Mouse (Mus musculus): ENCODE measurements around the gene Rps8. TPM values are rescaled to one million over a fixed set of nuclear protein-coding genes. Genes with fewer than 3 reads are reported as not detected.

Rps8 gene
- total and polyA plus RNA-seq, 3 experiments = 1,132 to 5,186 (median 1,156) TPM

DNA sequence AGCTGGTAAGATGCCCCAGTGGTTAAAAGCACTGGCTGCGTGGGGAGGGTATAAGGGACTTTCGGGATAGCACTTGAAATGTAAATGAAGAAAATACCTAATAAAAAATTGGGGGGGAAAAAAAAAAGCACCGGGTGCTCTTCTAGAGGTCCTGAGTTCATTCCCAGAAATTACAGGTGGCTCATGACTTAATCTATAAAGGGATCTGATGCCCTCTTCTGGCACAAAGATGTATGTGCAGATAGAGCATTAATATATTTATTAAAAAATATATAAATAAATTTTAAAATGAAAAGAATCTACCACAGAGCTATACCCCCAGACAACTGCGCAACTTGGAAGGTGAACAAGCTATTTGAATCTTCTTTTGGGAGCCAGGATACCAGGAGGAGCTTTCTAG lies 15.4 kb downstream of the Rps8 start:
- no peaks in the 10 kb centered on the region for H3K27me3 ChIP-seq (ENCODE audit: control insufficient read depth in 1 of 2, insufficient read depth in 2 of 2, low read length in 2 of 2)
- peak; percentile 44 for DNase-seq (ENCODE audit: low read depth, low spot score)
- H3K36me3 ChIP-seq (ENCODE audit: control insufficient read depth in 1 of 2, insufficient read depth in 2 of 2, low read length in 2 of 2) = peaks cover 0 to 4% of the 10 kb centered on the region in 2 experiments; a peak in 2 of 4 replicates
- no peak overlapping the region for H3K4me3 ChIP-seq (ENCODE audit: control insufficient read depth in 1 of 2, insufficient read depth in 1 of 2, low read depth in 2 of 2, low read length in 2 of 2)
- H3K27ac ChIP-seq (ENCODE audit: control insufficient read depth, low read depth, low read length) = no peak overlapping the region
- no peaks in the 10 kb centered on the region; the same call in 1 of the 2 replicates for H3K79me2 ChIP-seq (ENCODE audit: control insufficient read depth, insufficient read depth, low read length, poor library complexity)
- TF ChIP-seq RAD21 (IDR thresholded peaks at IDR 0.05; ENCODE audit: low read depth, low read length) (peak; percentile 64), ZNF384 (IDR thresholded peaks at IDR 0.05; ENCODE audit: low read depth, low read length) (peak; percentile 47), CTCF (IDR thresholded peaks at IDR 0.05 in 2 of 3, conservative IDR thresholded peaks at IDR 0.05 in 1 of 3; ENCODE audit: control insufficient read depth in 1 of 3, insufficient read depth in 1 of 3, low read depth in 2 of 3, low read length in 3 of 3, poor library complexity in 1 of 3, severe bottlenecking in 1 of 3) (peak in 2 of 3 experiments; percentile 5 to 52; a peak in 3 of 6 replicates), ZC3H11A (IDR thresholded peaks at IDR 0.05; ENCODE audit: low read depth, low read length) (peak; percentile 28), USF2 (IDR thresholded peaks at IDR 0.05; ENCODE audit: borderline replicate concordance in 1 of 2, insufficient read depth in 1 of 2, low read depth in 1 of 2, low read length in 2 of 2) (no peak), MAX (IDR thresholded peaks at IDR 0.05; ENCODE audit: low read length) (no peak), GABPA (IDR thresholded peaks at IDR 0.05; ENCODE audit: low read depth, low read length) (no peak), SMC3 (IDR thresholded peaks at IDR 0.05; ENCODE audit: low read depth, low read length) (peak; percentile 35; the same call in 1 of the 2 replicates)
- H3K9me3 ChIP-seq (replicated peaks; ENCODE audit: insufficient read depth, low read length) = no peaks in the 10 kb centered on the region
- H3K9ac ChIP-seq (ENCODE audit: control insufficient read depth, low read depth, low read length, poor library complexity, severe bottlenecking) = no peak overlapping the region
- H3K4me1 ChIP-seq (ENCODE audit: control insufficient read depth in 1 of 2, insufficient read depth in 2 of 2, low read length in 2 of 2) = peaks cover 5 to 13% of the 10 kb centered on the region in 2 experiments

DNA sequence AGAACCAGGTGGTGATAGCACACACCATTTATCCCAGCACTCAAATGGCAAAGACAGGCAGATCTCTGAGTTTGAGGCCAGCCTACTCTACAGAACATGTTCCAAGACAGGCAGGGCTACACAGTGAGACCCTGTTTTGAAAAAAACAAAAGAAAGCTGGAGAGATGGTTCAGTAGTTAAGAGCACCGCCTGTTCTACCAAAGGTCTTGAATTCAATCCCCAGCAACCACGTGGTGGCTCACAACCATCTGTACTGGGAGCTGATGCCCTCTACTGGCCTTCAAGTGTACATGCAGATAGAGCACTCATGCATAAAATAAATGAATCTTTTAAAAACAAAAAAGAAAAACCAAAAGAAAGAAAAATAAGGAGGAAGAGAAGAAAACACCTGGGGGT lies 16.8 kb downstream of the Rps8 start:
- peaks cover 0 to 4% of the 10 kb centered on the region in 2 experiments; a peak in 2 of 4 replicates for H3K36me3 ChIP-seq (ENCODE audit: control insufficient read depth in 1 of 2, insufficient read depth in 2 of 2, low read length in 2 of 2)
- H3K9me3 ChIP-seq (replicated peaks; ENCODE audit: insufficient read depth, low read length) = no peaks in the 10 kb centered on the region
- peak; percentile 79 for TF ChIP-seq RAD21 (IDR thresholded peaks at IDR 0.05; ENCODE audit: low read depth, low read length)
- TF ChIP-seq NELFE (IDR thresholded peaks at IDR 0.05; ENCODE audit: low read depth, low read length) = peak; percentile 32; the same call in 1 of the 2 replicates
- peak; percentile 93 for TF ChIP-seq USF1 (IDR thresholded peaks at IDR 0.05; ENCODE audit: low read depth, low read length)
- TF ChIP-seq CTCF (IDR thresholded peaks at IDR 0.05 in 2 of 3, conservative IDR thresholded peaks at IDR 0.05 in 1 of 3; ENCODE audit: control insufficient read depth in 1 of 3, insufficient read depth in 1 of 3, low read depth in 2 of 3, low read length in 3 of 3, poor library complexity in 1 of 3, severe bottlenecking in 1 of 3) = peak; percentile 66 to 89 (median 73)
- TF ChIP-seq ZC3H11A (IDR thresholded peaks at IDR 0.05; ENCODE audit: low read depth, low read length) = peak; percentile 67
- no peak for TF ChIP-seq ETS1 (IDR thresholded peaks at IDR 0.05; ENCODE audit: low read depth, low read length)
- peak in 1 of 2 experiments; percentile 62; a peak in 1 of 4 replicates for TF ChIP-seq USF2 (IDR thresholded peaks at IDR 0.05; ENCODE audit: borderline replicate concordance in 1 of 2, insufficient read depth in 1 of 2, low read depth in 1 of 2, low read length in 2 of 2)
- TF ChIP-seq TBP (IDR thresholded peaks at IDR 0.05; ENCODE audit: low read depth, low read length) = peak; percentile 72
- peak; percentile 98 for TF ChIP-seq MAX (IDR thresholded peaks at IDR 0.05; ENCODE audit: low read length)
- peak; percentile 100 for TF ChIP-seq MYC (IDR thresholded peaks at IDR 0.05; ENCODE audit: low read depth, low read length)
- peak; percentile 78 for TF ChIP-seq SMC3 (IDR thresholded peaks at IDR 0.05; ENCODE audit: low read depth, low read length)
- TF ChIP-seq POLR2A (IDR thresholded peaks at IDR 0.05; ENCODE audit: control insufficient read depth in 1 of 2, insufficient read depth in 1 of 2, low read depth in 1 of 2, low read length in 2 of 2, poor library complexity in 1 of 2) = peak in 1 of 2 experiments; percentile 51; a peak in 1 of 4 replicates
- peak; percentile 96 for TF ChIP-seq SIN3A (IDR thresholded peaks at IDR 0.05; ENCODE audit: low read length)
- TF ChIP-seq ZKSCAN1 (IDR thresholded peaks at IDR 0.05; ENCODE audit: low read depth, low read length) = no peak
- peak; percentile 99 for TF ChIP-seq MXI1 (IDR thresholded peaks at IDR 0.05; ENCODE audit: low read depth, low read length)
- TF ChIP-seq TAL1 (IDR thresholded peaks at IDR 0.05; ENCODE audit: low read length) = no peak
- peak overlapping the region; percentile 3 to 8; a peak in 2 of 4 replicates for H3K4me3 ChIP-seq (ENCODE audit: control insufficient read depth in 1 of 2, insufficient read depth in 1 of 2, low read depth in 2 of 2, low read length in 2 of 2)
- no peaks in the 10 kb centered on the region for H3K27me3 ChIP-seq (ENCODE audit: control insufficient read depth in 1 of 2, insufficient read depth in 2 of 2, low read length in 2 of 2)
- peaks cover 5 to 21% of the 10 kb centered on the region in 2 experiments for H3K4me1 ChIP-seq (ENCODE audit: control insufficient read depth in 1 of 2, insufficient read depth in 2 of 2, low read length in 2 of 2)
- no peaks in the 10 kb centered on the region; the same call in 1 of the 2 replicates for H3K79me2 ChIP-seq (ENCODE audit: control insufficient read depth, insufficient read depth, low read length, poor library complexity)
- peak; percentile 88 for DNase-seq (ENCODE audit: low read depth, low spot score)
- peak overlapping the region; percentile 55 for H3K27ac ChIP-seq (ENCODE audit: control insufficient read depth, low read depth, low read length)
- H3K9ac ChIP-seq (ENCODE audit: control insufficient read depth, low read depth, low read length, poor library complexity, severe bottlenecking) = peak overlapping the region; percentile 70

All from MEL (cell line).